Mouse (Mus musculus) adrenal gland, adult 8-10 months (tissue): ENCODE measurements around the gene Zfp300. TPM values are rescaled to one million over a fixed set of nuclear protein-coding genes. Genes with fewer than 3 reads are reported as not detected.

Experiments used
- DNase-seq: peaks from one replicate; pipeline ENCODE4 v3.0.0; 2022
- total RNA-seq, 4 experiments: library from RNA; stranded (reverse); gene quantifications; 2 replicates each; pipeline ENCODE4 v1.2.4; 2022

The Zfp300 gene
- total RNA-seq, result 1 to 10 TPM; 1.7 to 3.4 (median 2.8) TPM

- DNase-seq, result peak; percentile 74
These were observed at the start of gene Zfp300 for GRCm38 (mm10) chrX:21088983-21089866. Gene Zfp300, minus strand, starts transcription at chrX:21089527.

GRCm38 (mm10) chrX:21115520-21115919 lies 26.2 kb upstream of the Zfp300 start, which contains the start of gene Ssxa1:
Gene Ssxa1, plus strand, starts transcription at chrX:21115820.
- DNase-seq, result no peak

- no peak for DNase-seq
These were observed 526 bp upstream of the Zfp300 start for GRCm38 (mm10) chrX:21089867-21090239.

- no peak for DNase-seq
These were observed 713 bp downstream of the Zfp300 start for GRCm38 (mm10) chrX:21088645-21088982.

DNA sequence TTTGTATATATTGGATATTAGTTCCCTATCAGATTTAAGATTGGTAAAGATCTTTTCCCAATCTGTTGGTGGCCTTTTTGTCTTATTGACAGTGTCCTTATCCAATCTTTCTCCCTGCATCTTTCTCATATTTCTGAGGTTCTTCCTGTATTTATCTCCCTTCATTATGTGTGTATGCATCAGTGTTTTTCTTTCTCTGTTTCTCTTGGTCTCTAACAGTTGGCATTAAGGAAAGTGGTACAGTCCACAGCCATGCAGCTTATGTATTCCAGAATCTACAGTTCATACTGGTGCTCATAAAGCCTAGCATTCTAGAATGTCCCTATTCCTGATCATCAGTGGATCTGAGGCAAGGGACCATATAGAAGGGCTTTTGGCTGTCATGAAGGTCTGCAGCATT lies 21.2 kb downstream of the Zfp300 start, which contains the start of gene Spaca5:
TSS of gene Spaca5 (plus strand) at position 301 of the 400 bp plus-strand sequence.
- no peak for DNase-seq

GRCm38 (mm10) chrX:21062544-21062890 lies 26.8 kb downstream of the Zfp300 start:
- DNase-seq, result no peak

DNA sequence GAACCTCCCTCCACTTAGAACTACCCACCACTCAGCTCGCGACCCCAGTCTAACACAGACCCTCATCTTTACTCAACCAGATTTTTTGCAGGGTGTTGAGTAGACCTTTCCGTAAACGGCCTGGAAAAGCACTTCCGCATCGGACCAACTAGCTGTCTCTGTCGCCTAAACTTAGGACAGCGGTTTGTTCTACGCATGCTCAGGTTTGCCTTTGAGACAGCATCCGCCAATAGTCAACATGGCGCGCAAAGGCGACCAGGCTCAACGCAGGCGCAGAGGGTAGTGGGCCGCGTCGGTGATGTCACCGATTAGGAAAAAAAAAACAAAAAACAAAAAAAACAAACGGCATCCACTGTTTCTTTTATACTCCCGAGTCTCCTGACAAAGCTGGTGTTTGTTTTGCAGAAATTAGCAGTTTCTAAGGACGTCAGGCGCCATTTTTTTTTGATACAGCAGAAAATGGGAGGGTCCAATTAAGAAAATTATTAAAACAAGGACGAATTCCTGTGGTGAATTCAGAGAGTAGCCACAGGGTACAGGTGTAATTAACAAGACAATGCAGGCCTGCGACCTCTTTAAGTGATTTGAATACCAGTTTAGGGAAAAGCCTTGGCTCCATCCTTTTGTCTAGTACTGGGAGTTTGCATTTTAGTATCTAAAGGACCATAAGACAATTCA lies 27.3 kb downstream of the Zfp300 start, which contains the start of gene Zfp182:
TSS of gene Zfp182 (minus strand) at position 451 of the 678 bp plus-strand sequence.
- peak; percentile 77 for DNase-seq

DNA sequence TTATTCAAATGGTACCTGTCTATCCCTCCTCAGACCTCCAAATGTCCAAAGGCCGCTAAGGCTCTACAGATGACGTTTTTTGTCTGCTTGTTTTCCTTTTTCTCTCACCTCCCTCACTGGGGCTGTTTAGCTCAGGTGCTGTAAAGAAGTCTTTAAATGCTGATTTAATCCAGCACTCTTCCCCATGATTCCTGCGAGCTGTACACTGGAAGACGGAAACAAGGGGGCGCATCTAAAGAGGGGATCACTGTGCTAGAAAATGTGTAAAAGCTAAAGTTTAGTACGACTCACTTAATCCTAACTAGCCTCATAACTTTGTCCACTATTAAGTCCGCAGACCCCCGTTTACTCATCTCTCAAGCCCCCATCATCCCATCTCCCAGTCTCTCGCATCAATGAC lies 27.9 kb downstream of the Zfp300 start:
- DNase-seq, result no peak

Other genes starting within 250 kb of the Zfp300 start
- 10 to 100 TPM; 24.7 to 50.1 (median 29.6) TPM for gene Timp1, start 219.4 kb downstream of the Zfp300 start, total RNA-seq
- 10 to 100 TPM in 3 of 4 experiments, 1 to 10 TPM in 1; 8.9 to 14.0 (median 11.8) TPM for gene Syn1, start 168.5 kb downstream of the Zfp300 start, total RNA-seq
- 10 to 100 TPM in 3 of 4 experiments, 1 to 10 TPM in 1; 9.1 to 14.8 (median 12.3) TPM for gene Cfp, start 158.0 kb downstream of the Zfp300 start, total RNA-seq
- gene Elk1, start 138.9 kb downstream of the Zfp300 start, total RNA-seq, result 10 to 100 TPM; 15.9 to 22.2 (median 17.8) TPM
- gene Uxt, start 127.5 kb downstream of the Zfp300 start, total RNA-seq, result 10 to 100 TPM; 34.0 to 41.0 (median 40.8) TPM
- gene Zfp182, start 27.2 kb downstream of the Zfp300 start, total RNA-seq, result 10 to 100 TPM in 2 of 4 experiments, 1 to 10 TPM in 2; 6.6 to 16.0 (median 10.8) TPM
- not detected for gene Spaca5, start 21.1 kb downstream of the Zfp300 start, total RNA-seq
- not detected for gene Ssxa1, start 26.3 kb upstream of the Zfp300 start, total RNA-seq
- not detected for gene Gm21876, start 86.1 kb upstream of the Zfp300 start, total RNA-seq